Mouse (Mus musculus) E14TG2a.4 (cell line): Measurements from ENCODE around the gene Jpt2.

ENCODE experiments used
- CTCF ChIP-seq: conservative IDR thresholded peaks from 2 replicates; pipeline ENCODE4 v1.5.1; 2014; ENCODE audit warnings: low read length
- NANOG ChIP-seq: IDR thresholded peaks from 2 replicates; pipeline ENCODE4 v1.6.1; 2014; ENCODE audit warnings: borderline replicate concordance, low read length, mixed read lengths

- no peak for TF ChIP-seq CTCF
- TF ChIP-seq NANOG: no peak
Measured at GRCm38 (mm10) chr17:24896993-24897269, 63.6 kb downstream of the Jpt2 start.
